Mouse (Mus musculus): Measurements from ENCODE around the gene Tmem200c. TPM values are rescaled to one million over a fixed set of nuclear protein-coding genes. Genes with fewer than 3 reads are reported as not detected.

Gene Tmem200c
- polyA plus RNA-seq (2012; rRNA removed; ENCODE audit: low replicate concordance), result 0.03 and 9.0 TPM in 2 replicates

DNA sequence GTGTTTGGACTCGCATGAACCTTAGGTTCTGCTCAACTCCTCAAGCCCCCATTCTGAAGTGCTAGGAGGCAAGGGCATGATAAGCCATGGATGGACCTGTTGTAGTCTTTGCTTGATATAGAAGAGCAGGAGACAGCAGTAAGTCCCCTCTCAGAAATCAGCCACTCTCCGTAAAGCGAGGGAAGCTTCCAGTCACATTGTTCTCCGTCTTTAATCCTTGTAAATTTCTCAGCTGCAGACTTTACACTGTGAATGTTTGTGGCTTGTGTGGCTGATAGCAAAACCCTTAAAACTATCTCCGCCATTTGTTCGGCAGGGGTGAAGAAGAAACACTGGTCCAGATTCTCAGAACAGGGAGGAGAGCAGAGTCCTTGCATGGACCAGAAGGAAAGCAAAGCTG, at the start of gene Tmem200c:
Gene Tmem200c (plus strand): TSS at position 301 of the 400 bp plus-strand sequence.

Other genes with a start within 250 kb of the Tmem200c start
- gene Epb41l3, start 249.1 kb downstream of the Tmem200c start, polyA plus RNA-seq (2012; rRNA removed; ENCODE audit: low replicate concordance), result 1.2 and 25.5 TPM in 2 replicates